Mouse (Mus musculus) adrenal gland (tissue): ENCODE measurements around the gene Mcm2.

ENCODE experiments used
- intact Hi-C: fragments of 180-260 bp; cut with DNase I; formaldehyde crosslinking; loops from one replicate; pipeline ENCODE4 v1.15.1; 2025

Gene Mcm2

GRCm38 (mm10) chr6:88928026-88928425 lies 29.4 kb upstream of the Mcm2 start:
- intact Hi-C loops, result loop anchor here (5.0 kb wide), 2 partner anchors 434 to 624 kb away; partner anchors contain the start of gene Plxna1

GRCm38 (mm10) chr6:88927595-88927994 lies 29.0 kb upstream of the Mcm2 start:
- intact Hi-C loops, result loop anchor here (5.0 kb wide), 2 partner anchors 435 to 625 kb away; partner anchors contain the start of gene Plxna1

- intact Hi-C loops, result loop anchor here (5.0 kb wide), 2 partner anchors 435 to 625 kb away; partner anchors contain the start of gene Plxna1
These were observed 28.3 kb upstream of the Mcm2 start for GRCm38 (mm10) chr6:88926870-88927269.

GRCm38 (mm10) chr6:88925640-88926205 lies 27.1 kb upstream of the Mcm2 start:
- intact Hi-C loops, result loop anchor here (5.0 kb wide), 2 partner anchors 437 to 627 kb away; partner anchors contain the start of gene Plxna1

- intact Hi-C loops, result loop anchor here (5.0 kb wide), 2 partner anchors 438 to 628 kb away; partner anchors contain the start of gene Plxna1
These were observed 26.1 kb upstream of the Mcm2 start for GRCm38 (mm10) chr6:88924502-88925275.

- intact Hi-C loops, result no loop called here
These were observed 20.2 kb upstream of the Mcm2 start for GRCm38 (mm10) chr6:88918802-88919201.

GRCm38 (mm10) chr6:88916153-88916552 lies 17.6 kb upstream of the Mcm2 start:
- intact Hi-C loops, result no loop called here

GRCm38 (mm10) chr6:88915510-88915909 lies 16.9 kb upstream of the Mcm2 start:
- intact Hi-C loops, result no loop called here

- intact Hi-C loops, result loop anchor here (5.0 kb wide), 1 partner anchor 57 kb away; no protein-coding TSS in a partner anchor
These were observed 16.2 kb upstream of the Mcm2 start for GRCm38 (mm10) chr6:88914799-88915198.

GRCm38 (mm10) chr6:88913440-88913839 lies 14.9 kb upstream of the Mcm2 start:
- intact Hi-C loops, result loop anchor here (5.0 kb wide), 1 partner anchor 56 kb away; no protein-coding TSS in a partner anchor

- intact Hi-C loops, result loop anchor here (5.0 kb wide), 1 partner anchor 56 kb away; no protein-coding TSS in a partner anchor
These were observed 14.4 kb upstream of the Mcm2 start for GRCm38 (mm10) chr6:88913022-88913421.

GRCm38 (mm10) chr6:88909151-88909550 lies 10.6 kb upstream of the Mcm2 start:
- intact Hi-C loops, result no loop called here

GRCm38 (mm10) chr6:88906369-88907108 lies 8.0 kb upstream of the Mcm2 start:
- intact Hi-C loops, result no loop called here

GRCm38 (mm10) chr6:88905042-88905441 lies 6.5 kb upstream of the Mcm2 start:
- intact Hi-C loops, result no loop called here

- intact Hi-C loops, result no loop called here
These were observed 5.9 kb upstream of the Mcm2 start for GRCm38 (mm10) chr6:88904456-88904974.

- intact Hi-C loops, result no loop called here
These were observed 5.1 kb upstream of the Mcm2 start for GRCm38 (mm10) chr6:88903708-88904107.

- intact Hi-C loops, result no loop called here
These were observed 3.6 kb upstream of the Mcm2 start, which contains the start of gene Tpra1 for GRCm38 (mm10) chr6:88901947-88902820. Gene Tpra1, plus strand, starts transcription at chr6:88902251.

- intact Hi-C loops, result no loop called here
These were observed 2.9 kb upstream of the Mcm2 start for GRCm38 (mm10) chr6:88901471-88901870.

GRCm38 (mm10) chr6:88899628-88900027 lies 1.0 kb upstream of the Mcm2 start:
- intact Hi-C loops, result no loop called here

GRCm38 (mm10) chr6:88899086-88899485 lies 506 bp upstream of the Mcm2 start:
- intact Hi-C loops, result no loop called here
